8 mouse cellular contexts compared by ENCODE assay signal in the genomic region with DNA sequence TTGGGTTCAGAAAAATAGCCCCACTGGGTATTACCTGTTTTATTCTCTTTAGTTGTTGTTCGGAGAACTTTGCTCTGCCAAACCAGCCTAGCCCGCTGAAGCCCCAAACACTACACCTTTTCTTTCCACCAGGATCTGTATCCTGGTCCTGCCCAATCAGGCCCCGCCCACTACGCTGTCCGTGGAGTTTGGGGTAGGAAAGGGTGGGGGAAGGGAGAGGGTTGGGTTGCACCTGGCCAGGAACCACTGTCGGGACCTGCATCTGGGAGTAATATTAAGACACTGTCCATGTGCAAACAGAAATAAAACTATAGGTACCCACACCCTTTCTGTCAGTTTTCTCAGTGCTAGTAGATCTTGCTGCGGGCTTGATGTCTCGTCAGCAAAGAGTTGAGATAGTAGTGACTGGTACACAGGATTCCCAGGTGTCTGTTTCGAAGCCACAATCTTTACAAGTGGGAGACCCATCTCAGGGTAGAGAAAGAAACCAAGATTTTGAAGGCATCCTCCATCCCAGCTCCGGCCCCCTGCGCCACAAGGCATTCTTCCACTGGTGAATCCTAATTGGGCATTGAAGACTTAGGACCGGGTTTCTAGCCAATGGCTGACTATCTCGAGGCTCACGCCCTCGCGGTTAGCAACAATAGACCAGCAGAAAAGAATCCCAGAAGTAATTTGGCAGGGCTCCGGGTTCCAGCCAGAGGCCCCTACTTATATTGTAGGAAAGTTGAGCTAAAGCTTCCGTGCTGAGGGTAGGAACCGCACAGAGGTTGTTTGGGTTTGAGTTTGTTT. TPM values are rescaled to one million over a fixed set of nuclear protein-coding genes. Genes with fewer than 3 reads are reported as not detected.
A peak's percentile ranks its signal among the peaks of the same experiment; 100 is the strongest.
DNase-seq lines count a peak whose midpoint lies in the region; ATAC-seq and TF ChIP-seq lines count a peak whose summit lies in the region.

Gene Creb3l4 (minus strand): TSS at position 529 of the 792 bp plus-strand sequence.

- H3K4me3 ChIP-seq in kidney, postnatal 0 days (replicated peaks; ENCODE audit: low read depth, low read length) = peak within 1 kb of the TSS; percentile 29
- peak within 1 kb of the TSS; percentile 40 for H3K4me3 ChIP-seq in stomach, postnatal 0 days (ENCODE audit: low read depth, low read length)

- no peaks in the 10 kb centered on the region for H3K27me3 ChIP-seq in kidney, postnatal 0 days (ENCODE audit: insufficient read depth, low read length)
- H3K27me3 ChIP-seq in stomach, postnatal 0 days (ENCODE audit: control insufficient read depth, insufficient read depth, low read length) = no peaks in the 10 kb centered on the region

- H3K4me2 ChIP-seq in kidney, postnatal 0 days (ENCODE audit: low read length) = peak within 1 kb of the TSS; percentile 66
- H3K4me2 ChIP-seq in stomach, postnatal 0 days (replicated peaks; ENCODE audit: low read depth) = peak within 1 kb of the TSS; percentile 60

- 0 out of 2 replicates have a peak, but pooled peaks have one; percentile 2 for TF ChIP-seq CTCF in kidney, postnatal 0 days (IDR thresholded peaks at IDR 0.05; ENCODE audit: low read depth)
- TF ChIP-seq CTCF in stomach, postnatal 0 days (IDR thresholded peaks at IDR 0.05; ENCODE audit: low read depth) = no peak

- WGBS in kidney, postnatal 0 days = 5% methylated on average over 19 of the region's 19 CpGs
- 5% methylated on average over 19 of the region's 19 CpGs for WGBS in stomach, postnatal 0 days

- peak; percentile 60 for DNase-seq in ovary, adult 18-20 months (ENCODE audit: low spot score)
- DNase-seq in ovary, postnatal 10 days (ENCODE audit: low spot score) = no peak
- DNase-seq in heart, adult 8-10 months (ENCODE audit: low spot score) = peak; percentile 32
- DNase-seq in kidney, postnatal 0 days (ENCODE audit: low spot score) = peak; percentile 91
- peak; percentile 75 for DNase-seq in lung, postnatal 10 days
- peak; percentile 82 for DNase-seq in stomach, postnatal 0 days (ENCODE audit: low spot score)
- no peak for DNase-seq in frontal cortex, postnatal 14 days (ENCODE audit: low spot score in 2 of 2)
- DNase-seq in layer of hippocampus, postnatal 25 days (ENCODE audit: extremely low spot score in 1 of 2, low spot score in 1 of 2) = no peak

- no peak for TF ChIP-seq EP300 in stomach, postnatal 0 days (optimal IDR thresholded peaks at IDR 0.05)

- no peaks in the 10 kb centered on the region for H3K9me3 ChIP-seq in kidney, postnatal 0 days (replicated peaks; ENCODE audit: low read length)
- H3K9me3 ChIP-seq in stomach, postnatal 0 days (ENCODE audit: control insufficient read depth, low read length) = no peaks in the 10 kb centered on the region

- ATAC-seq in kidney, postnatal 0 days (replicated peaks; ENCODE audit: low FRiP score, low read depth) = peak; percentile 44; the same call in 1 of the 2 replicates
- peak; percentile 56 for ATAC-seq in stomach, postnatal 0 days (ENCODE audit: low FRiP score, low TSS enrichment)

- no peaks in the 10 kb centered on the region for H3K36me3 ChIP-seq in kidney, postnatal 0 days (ENCODE audit: insufficient read depth, low read length)
- no peaks in the 10 kb centered on the region; the same call in 1 of the 2 replicates for H3K36me3 ChIP-seq in stomach, postnatal 0 days (ENCODE audit: control insufficient read depth, insufficient read depth, low read length)

- H3K27ac ChIP-seq in kidney, postnatal 0 days = peak within 1 kb of the TSS; percentile 52
- peak within 1 kb of the TSS; percentile 84 for H3K27ac ChIP-seq in stomach, postnatal 0 days (replicated peaks)

- H3K4me1 ChIP-seq in kidney, postnatal 0 days (replicated peaks; ENCODE audit: insufficient read depth, low read length) = 0 out of 2 replicates have a peak, but pooled peaks cover 4% of the 10 kb centered on the region
- peaks cover 7% of the 10 kb centered on the region; the same call in 1 of the 2 replicates for H3K4me1 ChIP-seq in stomach, postnatal 0 days (replicated peaks; ENCODE audit: control insufficient read depth, insufficient read depth)

- peak within 1 kb of the TSS; percentile 38; the same call in 1 of the 2 replicates for H3K9ac ChIP-seq in kidney, postnatal 0 days (ENCODE audit: low read depth, low read length)
- peak within 1 kb of the TSS; percentile 58 for H3K9ac ChIP-seq in stomach, postnatal 0 days (ENCODE audit: low read length)

RNA-seq across cellular contexts. Expression of gene Creb3l4, which starts in this region (rescaled TPM):
- total RNA-seq in heart, adult 8-10 months (2022) = under 1 TPM in 2 of 4 experiments, not detected in 2; 0.38 to 0.81 TPM
- 4.0 and 5.1 TPM in 2 replicates for polyA plus RNA-seq in kidney, postnatal 0 days (2015; fragmentation: Nextera tagmentation; extraction: Ambion mirVana)
- polyA plus RNA-seq in stomach, postnatal 0 days (2015; fragmentation: Nextera tagmentation; extraction: Ambion mirVana) = 41.9 TPM in 2 replicates
- not detected for total RNA-seq in layer of hippocampus, postnatal 25 days (2021)

Comparison
In these comparisons a context has a peak if more than half of its experiments do, and no peak if none do; other contexts are left out.
1. DNase-seq: peak in ovary, adult 18-20 months (single experiment), kidney, postnatal 0 days (single experiment), lung, postnatal 10 days (single experiment) and stomach, postnatal 0 days (single experiment); none in ovary, postnatal 10 days (single experiment), frontal cortex, postnatal 14 days (0 of 2) and layer of hippocampus, postnatal 25 days (0 of 2).
2. Peak in DNase-seq in heart, adult 8-10 months; RNA of the gene not detected or under 1 TPM.